Mouse (Mus musculus): Measurements from ENCODE around the gene Izumo3.
"Not testable (repeated sequence)": the region's sequence is repeated elsewhere in the genome, so short reads cannot be mapped to it uniquely, and the experiment has no call there.

Izumo3 gene

DNA sequence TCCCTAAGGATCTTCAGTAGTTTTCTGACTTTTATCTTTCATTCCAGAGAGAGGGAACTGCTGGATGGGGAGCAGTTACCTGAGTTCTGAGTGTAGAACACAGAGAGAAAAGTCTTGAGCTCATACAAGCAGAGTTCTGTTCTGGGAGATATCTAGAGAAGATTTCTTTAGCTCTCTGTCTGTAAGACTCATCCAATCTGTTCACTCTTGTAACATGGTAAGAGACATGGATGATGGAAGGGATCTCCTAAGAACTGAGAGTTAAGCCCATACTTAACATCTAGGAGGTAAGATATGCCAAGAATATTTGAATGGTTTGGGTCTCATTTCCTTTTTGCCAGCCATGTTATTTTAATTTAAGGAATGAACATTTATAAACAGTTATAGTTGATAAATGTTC, at the start of gene Izumo3:
Izumo3 (minus strand) TSS at position 101 of the 400 bp plus-strand sequence.
- no peak for DNase-seq (ENCODE audit: extremely low spot score, low read depth, low spot score)

- DNase-seq (ENCODE audit: extremely low spot score, low read depth, low spot score), result not testable (repeated sequence)
These were observed 44.6 kb upstream of the Izumo3 start, which contains the start of gene Gm12666 for GRCm38 (mm10) chr4:92191649-92192048. TSS of gene Gm12666 (minus strand) at chr4:92191749.

GRCm38 (mm10) chr4:92152646-92153045, 5.6 kb upstream of the Izumo3 start:
- no peak for DNase-seq (ENCODE audit: extremely low spot score, low read depth, low spot score)

DNA sequence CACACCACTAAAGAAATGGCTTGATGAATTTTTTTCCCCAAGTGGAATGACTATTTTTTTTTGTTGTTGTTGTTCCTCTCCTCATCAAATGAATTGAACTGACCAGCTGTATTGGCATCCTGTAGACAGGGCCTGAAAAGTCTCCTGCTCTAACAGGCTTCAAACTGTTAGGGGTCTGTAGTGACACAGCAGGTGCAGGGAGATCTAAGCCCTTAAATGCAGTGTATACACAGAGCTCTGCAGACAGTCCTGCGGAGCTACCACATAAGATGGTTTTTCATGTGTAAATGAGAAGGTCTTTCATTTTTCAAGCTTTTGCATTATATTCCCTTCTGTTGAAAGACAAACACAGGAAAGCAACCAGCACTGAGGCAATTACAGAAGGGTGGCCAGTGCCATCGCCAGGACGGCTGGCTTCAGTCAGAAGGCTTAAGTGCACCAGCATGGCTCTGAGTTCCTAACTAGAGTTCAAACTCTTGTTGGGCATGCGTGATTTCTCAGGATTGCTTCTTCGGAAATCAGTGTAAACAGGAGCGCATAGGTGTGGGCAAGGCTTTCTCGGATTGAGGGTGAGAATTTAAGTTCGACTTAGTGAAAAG, 35.5 kb downstream of the Izumo3 start:
- DNase-seq (ENCODE audit: extremely low spot score, low read depth, low spot score), result no peak

GRCm38 (mm10) chr4:92097386-92097785, 49.6 kb downstream of the Izumo3 start:
- no peak for DNase-seq (ENCODE audit: extremely low spot score, low read depth, low spot score)

DNA sequence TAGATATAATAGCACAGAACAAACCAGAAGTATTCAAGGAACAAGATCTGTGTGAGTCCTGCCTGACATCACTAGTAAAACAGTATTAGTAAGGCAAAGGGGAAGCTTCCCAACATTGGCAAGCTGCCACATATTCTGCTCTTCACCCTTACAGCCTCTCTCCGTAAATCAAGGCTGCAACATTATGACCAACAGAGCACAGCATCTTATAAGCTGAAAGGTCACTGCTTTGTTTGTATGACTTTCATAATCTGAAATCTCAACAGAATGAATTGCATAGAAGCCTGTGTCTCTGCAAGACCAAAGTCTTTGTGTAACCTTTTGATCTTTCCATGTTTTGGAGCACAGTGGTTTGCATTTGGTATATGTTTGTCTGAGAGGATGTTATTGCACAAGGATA, 51.1 kb downstream of the Izumo3 start:
- no peak for DNase-seq (ENCODE audit: extremely low spot score, low read depth, low spot score)
